Mouse (Mus musculus) spleen, postnatal 36 days (tissue): ENCODE data around the gene Gpr158.
"Not testable (repeated sequence)": the region's sequence is repeated elsewhere in the genome, so short reads cannot be mapped to it uniquely, and the experiment has no call there.

ENCODE experiments used
- DNase-seq, 2 experiments: peaks; one replicate each; pipeline ENCODE4 v3.0.0; 2022; ENCODE audit warnings: low spot score in 2 of 2, mixed read lengths in 1 of 2

Gene Gpr158

GRCm38 (mm10) chr2:21367345-21368111 is at the start of gene Gpr158:
Gpr158 (plus strand) TSS chr2:21367542.
- DNase-seq, result no peak

GRCm38 (mm10) chr2:21343821-21344220 is 23.5 kb upstream of the Gpr158 start:
- DNase-seq, result no peak

DNA sequence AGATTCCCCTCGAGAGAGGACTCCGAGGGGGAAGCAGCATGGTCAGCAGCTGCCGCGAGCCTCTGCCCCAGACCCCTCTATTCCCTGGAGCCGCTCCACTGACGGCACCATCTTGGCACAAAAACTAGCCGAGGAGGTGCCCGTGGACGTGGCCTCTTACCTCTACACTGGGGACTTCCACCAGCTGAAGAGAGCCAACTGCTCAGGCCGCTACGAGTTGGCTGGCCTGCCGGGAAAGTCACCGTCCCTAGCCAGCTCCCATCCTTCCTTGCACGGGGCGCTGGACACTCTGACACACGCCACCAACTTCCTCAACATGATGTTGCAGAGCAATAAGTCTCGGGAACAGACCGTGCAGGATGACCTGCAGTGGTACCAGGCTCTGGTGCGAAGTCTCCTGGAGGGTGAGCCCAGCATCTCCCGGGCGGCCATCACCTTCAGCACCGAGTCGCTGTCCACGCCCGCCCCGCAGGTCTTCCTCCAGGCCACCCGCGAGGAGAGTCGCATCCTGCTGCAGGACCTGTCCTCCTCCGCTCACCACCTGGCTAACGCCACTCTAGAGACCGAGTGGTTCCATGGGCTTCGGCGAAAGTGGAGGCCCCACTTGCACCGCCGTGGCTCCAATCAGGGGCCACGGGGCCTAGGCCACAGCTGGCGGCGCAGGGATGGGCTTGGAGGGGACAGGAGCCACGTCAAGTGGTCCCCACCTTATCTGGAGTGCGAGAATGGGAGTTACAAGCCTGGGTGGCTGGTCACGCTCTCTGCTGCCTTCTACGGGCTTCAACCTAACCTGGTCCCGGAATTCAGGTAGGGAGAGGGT is 1.2 kb downstream of the Gpr158 start:
- no peak for DNase-seq

DNA sequence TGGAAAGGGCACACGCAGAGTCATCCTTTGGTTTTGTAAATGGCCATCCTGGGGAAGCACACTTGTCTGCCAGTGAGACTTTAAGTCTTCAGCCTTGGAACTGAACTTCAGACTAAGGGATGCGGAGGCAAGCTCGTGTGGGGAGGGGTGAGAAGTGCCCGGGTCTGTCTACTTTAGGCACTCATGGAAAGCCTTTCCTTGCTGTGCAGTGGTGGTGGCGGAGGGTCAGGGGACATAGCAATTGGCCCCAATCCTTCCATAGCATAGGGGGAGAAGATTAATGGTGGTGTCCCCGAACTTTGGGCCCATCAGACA is 1.8 kb downstream of the Gpr158 start:
- DNase-seq, result no peak

GRCm38 (mm10) chr2:21369556-21369955 is 2.2 kb downstream of the Gpr158 start:
- no peak for DNase-seq

DNA sequence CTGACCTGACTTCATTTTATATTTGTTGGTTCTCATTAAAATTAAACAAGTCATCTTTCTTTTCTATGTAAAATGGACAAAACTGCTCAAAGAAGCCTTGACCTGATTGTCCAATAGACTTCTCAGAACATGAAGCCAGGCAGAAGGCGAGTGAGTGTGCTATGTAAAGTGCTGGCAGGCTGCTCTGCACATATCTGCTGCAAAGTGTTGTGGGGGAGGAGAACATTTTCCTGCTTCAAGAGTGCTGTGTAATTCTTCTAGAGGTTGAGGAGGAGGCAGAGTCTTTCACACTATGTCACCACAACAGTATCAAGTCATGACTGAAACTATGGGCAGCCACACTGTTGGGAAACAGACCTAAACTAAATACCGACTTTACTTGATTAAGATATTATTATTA is 12.2 kb downstream of the Gpr158 start:
- no peak for DNase-seq

GRCm38 (mm10) chr2:21392727-21393126 is 25.4 kb downstream of the Gpr158 start:
- DNase-seq, result no peak

DNA sequence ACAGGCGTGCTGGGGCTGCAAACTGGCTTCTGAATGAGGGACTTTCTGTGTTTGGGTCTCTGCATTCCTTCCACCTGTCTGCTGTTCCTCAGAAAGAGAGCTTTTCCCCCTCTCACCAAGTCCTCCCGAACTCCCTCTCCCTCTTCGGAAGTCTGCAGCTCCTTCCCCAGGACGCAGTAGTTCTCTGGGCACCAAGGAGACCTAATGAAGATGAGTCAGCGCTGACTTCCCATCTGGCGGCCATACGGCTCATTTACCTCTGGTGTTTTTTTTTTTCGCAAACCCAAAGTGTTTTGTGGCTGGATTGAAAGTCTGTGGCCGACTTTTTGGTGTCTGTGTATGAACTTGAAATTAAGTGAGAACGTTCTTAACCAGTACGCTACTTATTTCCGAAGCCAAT is 30.0 kb downstream of the Gpr158 start:
- no peak for DNase-seq

GRCm38 (mm10) chr2:21399657-21400056 is 32.3 kb downstream of the Gpr158 start:
- no peak for DNase-seq

- no peak for DNase-seq
Observed at GRCm38 (mm10) chr2:21405617-21406016, 38.3 kb downstream of the Gpr158 start.

- no peak for DNase-seq
Observed at GRCm38 (mm10) chr2:21407443-21407985, 40.2 kb downstream of the Gpr158 start.

DNA sequence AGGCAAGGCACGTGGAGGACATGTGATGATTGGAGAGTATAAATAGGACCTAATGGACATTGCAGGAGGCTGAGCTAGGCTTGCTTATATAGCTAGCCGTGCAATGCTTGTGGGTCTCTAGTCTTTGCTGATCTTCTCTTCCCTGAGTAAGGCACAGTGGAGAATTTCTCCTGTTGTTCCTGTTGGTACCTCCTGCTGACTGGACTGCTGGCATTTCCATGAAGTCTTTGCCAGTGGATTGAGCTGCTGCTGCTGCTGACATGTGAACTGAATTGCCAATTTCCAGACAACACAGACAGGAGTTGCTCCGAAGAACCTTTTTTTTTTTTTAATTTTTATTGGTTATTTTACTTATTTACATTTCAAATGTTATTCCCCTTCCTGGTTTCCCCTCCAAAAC is 41.5 kb downstream of the Gpr158 start:
- DNase-seq, result no peak

GRCm38 (mm10) chr2:21430288-21430687 is 62.9 kb downstream of the Gpr158 start:
- no peak for DNase-seq

GRCm38 (mm10) chr2:21431182-21431581 is 63.8 kb downstream of the Gpr158 start:
- DNase-seq, result no peak

DNA sequence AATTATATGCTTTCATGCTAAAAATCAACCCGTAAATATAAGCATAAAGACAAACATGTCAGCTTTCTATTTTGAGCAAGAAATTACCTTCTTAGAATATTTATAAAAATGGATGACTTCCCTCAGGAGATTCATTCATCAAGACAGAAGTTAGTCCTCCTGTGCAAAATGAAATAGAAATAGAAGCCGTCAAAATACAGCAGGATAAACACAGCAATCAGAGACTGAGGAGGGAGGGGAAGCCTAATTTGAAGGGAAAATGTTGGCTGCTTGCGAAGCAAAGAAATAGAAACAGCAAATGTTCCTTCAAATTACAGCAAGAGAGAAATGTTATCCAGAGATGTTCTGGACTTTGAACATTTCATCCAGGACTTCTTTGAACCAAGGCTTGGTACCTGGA is 72.3 kb downstream of the Gpr158 start:
- no peak for DNase-seq

- not testable (repeated sequence) for DNase-seq
Observed at GRCm38 (mm10) chr2:21460606-21461005, 93.3 kb downstream of the Gpr158 start.

DNA sequence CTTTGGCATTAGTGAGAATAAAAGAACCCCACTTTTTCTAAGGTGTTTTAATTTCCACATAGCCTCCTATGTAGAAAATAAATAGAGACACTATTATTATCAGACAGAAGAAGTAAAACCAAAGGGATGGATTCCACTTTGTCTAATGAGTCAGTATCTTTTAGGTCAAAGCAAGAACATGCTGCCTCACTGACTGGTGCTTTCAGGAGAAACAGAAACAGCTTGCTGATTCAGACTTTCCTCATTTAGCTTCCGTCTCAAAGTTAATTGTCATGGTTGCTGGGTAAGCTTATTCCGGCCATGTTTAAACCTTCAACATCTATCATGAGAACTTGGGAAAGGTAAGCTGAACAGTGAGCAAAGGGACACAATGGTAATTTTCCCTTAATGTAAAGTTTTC is 107.6 kb downstream of the Gpr158 start:
- DNase-seq, result no peak

GRCm38 (mm10) chr2:21496881-21497280 is 129.5 kb downstream of the Gpr158 start:
- DNase-seq, result no peak

DNA sequence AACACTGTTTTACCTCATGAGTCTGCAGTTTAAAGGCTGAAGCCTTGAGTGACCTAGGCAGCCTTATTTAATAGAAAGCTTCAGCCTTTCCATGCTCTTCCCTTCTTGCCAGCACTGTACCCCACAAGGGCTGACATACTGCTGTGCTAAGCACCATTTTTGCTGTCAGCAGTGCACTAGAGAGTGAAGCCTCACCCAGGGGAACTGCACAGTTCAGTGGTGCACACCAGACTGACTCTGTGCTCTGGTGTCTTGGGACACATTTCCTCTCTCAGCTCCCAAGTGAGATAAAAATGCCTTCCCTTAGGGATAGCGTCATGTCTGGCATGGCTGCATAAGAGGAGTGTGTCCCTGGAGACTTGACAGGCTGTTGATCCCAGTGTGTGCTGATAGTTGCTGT is 130.6 kb downstream of the Gpr158 start:
- DNase-seq, result no peak

- DNase-seq, result no peak
Observed at GRCm38 (mm10) chr2:21499399-21499798, 132.1 kb downstream of the Gpr158 start.

DNA sequence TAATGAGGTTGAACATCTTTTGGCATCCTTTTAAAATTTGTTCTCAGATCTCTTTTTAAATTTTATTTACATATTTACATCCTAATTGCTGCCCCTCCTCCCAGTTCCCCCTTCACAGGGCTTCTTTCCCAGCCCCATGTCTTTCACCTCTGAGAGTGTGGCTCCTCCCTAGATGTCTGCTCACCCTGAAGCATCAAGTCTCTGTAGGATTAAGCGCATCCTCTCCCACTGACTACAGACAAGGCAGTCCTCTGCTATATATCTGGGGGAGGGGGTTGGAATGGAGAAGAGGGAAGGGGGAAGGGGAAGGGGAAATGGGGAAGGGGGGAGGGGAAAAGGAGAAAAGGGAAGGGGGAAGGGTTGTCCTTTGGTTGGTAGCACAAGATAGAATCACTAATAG is 140.1 kb downstream of the Gpr158 start:
- DNase-seq, result no peak

DNA sequence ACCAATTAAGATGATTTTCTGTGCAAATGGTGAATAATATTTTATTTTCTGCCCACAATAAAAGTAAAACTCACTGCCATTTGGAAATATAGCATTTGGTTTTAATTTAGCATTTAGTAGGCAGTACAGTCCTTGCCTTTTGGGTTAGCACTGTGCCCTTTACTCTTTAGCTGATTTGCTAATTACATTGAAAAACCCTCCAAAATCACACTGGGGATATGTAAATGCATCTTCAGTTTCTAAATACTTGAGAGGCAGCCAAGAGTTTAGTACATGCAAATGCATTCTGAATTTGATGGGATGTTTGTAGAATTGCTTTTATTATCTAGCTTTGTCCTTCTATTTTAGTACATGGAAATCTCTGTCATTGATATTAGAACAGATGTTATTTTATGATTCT is 163.4 kb downstream of the Gpr158 start:
- DNase-seq, result no peak

- DNase-seq, result no peak
Observed at GRCm38 (mm10) chr2:21619180-21619579, 251.8 kb downstream of the Gpr158 start.
